Mouse (Mus musculus): ENCODE data around the gene Slamf9.

The Slamf9 gene

DNA sequence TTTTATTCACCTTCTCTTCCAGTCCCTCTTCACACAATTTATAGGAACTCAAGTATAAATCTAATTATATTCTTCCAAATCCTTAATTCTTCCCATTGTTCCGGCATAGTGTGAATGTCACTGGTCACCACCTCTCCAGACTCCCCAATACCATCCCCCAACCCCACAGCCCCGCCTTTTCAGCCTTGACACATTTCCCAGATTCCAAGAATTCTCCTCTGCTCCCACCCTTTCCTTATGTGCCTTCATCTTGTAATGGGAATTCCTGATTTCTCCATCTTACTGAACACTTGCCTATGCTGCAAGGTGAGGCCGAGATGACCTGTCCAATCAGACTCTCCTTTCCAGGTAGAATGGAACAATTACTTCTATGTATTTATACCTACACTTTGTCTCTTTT lies 17.1 kb upstream of the Slamf9 start:
- no peak for ATAC-seq (ENCODE audit: insufficient number of reproducible peaks, low FRiP score, low TSS enrichment)

GRCm38 (mm10) chr1:172461602-172462001 lies 13.6 kb upstream of the Slamf9 start:
- ATAC-seq (ENCODE audit: insufficient number of reproducible peaks, low FRiP score, low TSS enrichment): no peak

GRCm38 (mm10) chr1:172462534-172462933 lies 12.6 kb upstream of the Slamf9 start:
- ATAC-seq (ENCODE audit: insufficient number of reproducible peaks, low FRiP score, low TSS enrichment): no peak

- no peak for ATAC-seq (ENCODE audit: insufficient number of reproducible peaks, low FRiP score, low TSS enrichment)
Measured at GRCm38 (mm10) chr1:172463387-172464333, 11.5 kb upstream of the Slamf9 start.

DNA sequence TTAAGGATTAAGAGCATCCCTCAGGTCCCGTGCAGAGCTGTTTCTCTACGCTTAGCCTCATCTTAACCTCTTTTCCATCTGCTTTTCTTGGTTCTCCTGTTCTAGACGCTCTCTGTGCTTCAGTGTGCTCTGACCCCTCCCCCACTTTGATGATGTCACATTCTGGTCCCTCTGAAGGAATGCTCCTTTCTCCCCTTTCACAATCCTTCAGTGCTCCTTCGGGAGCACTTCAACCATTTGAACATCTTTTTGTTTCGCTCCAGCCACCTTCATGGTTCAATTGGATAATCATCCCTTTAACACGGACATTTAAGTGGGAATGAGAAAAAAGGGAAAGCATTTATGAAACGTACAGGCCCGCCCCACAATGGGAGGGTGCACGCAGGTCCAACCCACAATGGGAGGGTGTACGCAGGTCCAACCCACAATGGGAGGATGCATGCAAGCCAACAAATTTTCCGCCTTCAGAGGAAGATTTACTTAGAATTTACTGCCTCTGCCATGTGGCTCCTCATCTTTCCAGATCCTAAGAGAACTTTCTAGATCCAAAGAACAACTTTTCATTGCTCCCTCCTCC lies 6.8 kb upstream of the Slamf9 start:
- ATAC-seq (ENCODE audit: insufficient number of reproducible peaks, low FRiP score, low TSS enrichment): no peak

DNA sequence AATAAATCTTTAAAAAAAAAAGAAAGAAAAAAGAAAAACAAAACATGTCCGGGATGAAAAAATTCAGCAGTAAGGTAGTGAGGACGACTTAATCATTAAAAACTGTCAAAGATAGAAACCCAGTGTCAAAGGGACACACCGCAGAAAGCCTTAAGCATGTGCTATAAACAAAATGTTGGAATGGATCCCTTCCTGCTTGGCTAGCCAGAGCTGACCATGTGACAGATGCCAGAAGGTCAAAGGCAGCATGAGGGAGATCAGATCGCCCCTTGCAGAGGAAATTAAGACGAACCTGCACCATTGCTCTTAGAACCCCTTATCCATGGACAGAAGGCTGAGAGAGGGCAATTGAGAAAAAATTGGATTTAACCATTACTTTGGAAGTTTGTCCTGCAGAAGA lies 5.8 kb upstream of the Slamf9 start:
- ATAC-seq (ENCODE audit: insufficient number of reproducible peaks, low FRiP score, low TSS enrichment): no peak

GRCm38 (mm10) chr1:172469810-172470448 lies 5.2 kb upstream of the Slamf9 start:
- ATAC-seq (ENCODE audit: insufficient number of reproducible peaks, low FRiP score, low TSS enrichment): no peak

GRCm38 (mm10) chr1:172472909-172473308 lies 2.2 kb upstream of the Slamf9 start:
- ATAC-seq (ENCODE audit: insufficient number of reproducible peaks, low FRiP score, low TSS enrichment): no peak

GRCm38 (mm10) chr1:172474196-172474595 lies 962 bp upstream of the Slamf9 start:
- no peak for ATAC-seq (ENCODE audit: insufficient number of reproducible peaks, low FRiP score, low TSS enrichment)

DNA sequence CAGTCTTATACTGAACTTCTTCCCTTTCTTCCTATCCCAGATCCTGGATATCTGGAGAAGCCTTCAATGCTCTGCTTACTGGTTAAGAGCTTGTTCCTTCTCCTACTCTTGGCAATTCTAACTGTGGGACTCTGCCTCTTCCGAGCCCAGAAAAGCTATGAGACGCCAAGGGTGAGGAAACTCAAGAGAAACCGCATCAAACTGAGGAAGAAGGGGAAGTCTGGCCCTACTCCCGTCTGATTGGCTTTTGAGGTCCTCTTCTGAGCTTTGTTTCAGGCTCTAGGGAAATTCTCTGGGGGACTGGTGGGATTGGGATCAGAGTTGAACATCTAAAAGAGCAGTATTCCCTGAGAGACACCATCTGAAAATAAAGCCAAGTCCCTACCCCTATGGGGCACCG lies 2.9 kb downstream of the Slamf9 start:
- ATAC-seq (ENCODE audit: insufficient number of reproducible peaks, low FRiP score, low TSS enrichment): no peak

GRCm38 (mm10) chr1:172480376-172480775 lies 5.2 kb downstream of the Slamf9 start:
- no peak for ATAC-seq (ENCODE audit: insufficient number of reproducible peaks, low FRiP score, low TSS enrichment)

DNA sequence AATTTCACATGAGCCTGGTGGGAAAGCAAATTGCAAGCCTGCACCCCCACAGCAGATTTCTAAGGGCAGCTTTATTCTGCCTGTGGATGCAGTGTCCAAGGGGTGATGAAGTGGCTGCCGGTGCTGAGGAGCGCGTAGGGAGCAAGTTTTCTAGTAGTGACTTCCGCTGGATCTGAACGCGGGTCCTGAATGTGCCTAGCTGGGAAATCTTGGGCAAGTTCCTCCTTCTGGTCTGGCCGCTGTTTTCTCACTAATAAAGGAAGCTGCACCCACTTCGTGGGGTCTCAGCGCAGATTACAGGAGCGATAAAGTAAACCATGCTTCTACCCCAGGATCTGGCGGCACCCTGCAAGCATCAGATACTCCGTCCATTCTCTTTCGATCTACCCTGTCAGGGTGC lies 6.0 kb downstream of the Slamf9 start:
- ATAC-seq (ENCODE audit: insufficient number of reproducible peaks, low FRiP score, low TSS enrichment): no peak

GRCm38 (mm10) chr1:172481540-172482280 lies 6.6 kb downstream of the Slamf9 start, which contains the start of gene Igsf9:
Gene Igsf9, plus strand, starts transcription at chr1:172481788.
- peak; percentile 86 for ATAC-seq (ENCODE audit: insufficient number of reproducible peaks, low FRiP score, low TSS enrichment)

DNA sequence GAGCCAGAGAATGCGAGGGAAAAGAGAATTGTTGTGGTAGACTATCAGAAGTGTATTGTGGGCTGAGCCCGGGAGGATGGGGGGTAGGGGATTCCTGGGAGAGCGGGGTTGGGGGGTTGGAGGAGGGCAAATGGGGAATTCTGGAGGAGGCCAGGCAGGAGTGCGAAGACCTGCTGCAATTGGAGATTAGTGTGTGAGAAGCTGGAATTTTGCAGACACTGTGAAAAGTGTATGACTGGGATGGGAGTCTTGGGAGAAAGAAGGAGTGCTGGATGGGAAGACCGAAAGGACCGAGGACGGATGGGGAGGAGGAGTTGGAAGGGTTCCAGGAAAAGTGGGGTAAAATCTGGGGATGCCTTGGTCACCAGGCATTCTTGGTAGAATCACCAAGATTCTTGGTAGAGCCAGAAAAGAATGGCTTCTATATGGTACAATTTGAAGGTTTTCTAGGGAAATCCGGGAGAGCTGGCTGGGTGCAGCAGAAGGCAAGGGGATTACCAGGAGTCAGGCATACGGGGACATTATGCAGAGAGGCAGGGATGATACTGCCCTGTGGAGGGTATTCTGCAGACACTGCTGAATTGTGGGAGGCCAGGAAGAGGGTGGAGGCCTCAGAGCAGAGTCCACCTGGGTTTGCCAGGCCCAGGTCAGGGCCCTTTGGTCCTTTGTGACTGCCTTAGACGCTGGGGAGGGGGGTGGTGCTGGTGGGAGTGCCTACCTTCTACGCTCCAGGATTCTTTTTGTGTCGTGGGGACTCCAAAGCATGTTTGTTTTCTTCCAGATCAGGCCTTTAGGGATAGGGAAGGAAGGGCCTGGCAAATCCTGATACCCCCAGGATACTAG lies 7.6 kb downstream of the Slamf9 start:
- ATAC-seq (ENCODE audit: insufficient number of reproducible peaks, low FRiP score, low TSS enrichment): no peak

DNA sequence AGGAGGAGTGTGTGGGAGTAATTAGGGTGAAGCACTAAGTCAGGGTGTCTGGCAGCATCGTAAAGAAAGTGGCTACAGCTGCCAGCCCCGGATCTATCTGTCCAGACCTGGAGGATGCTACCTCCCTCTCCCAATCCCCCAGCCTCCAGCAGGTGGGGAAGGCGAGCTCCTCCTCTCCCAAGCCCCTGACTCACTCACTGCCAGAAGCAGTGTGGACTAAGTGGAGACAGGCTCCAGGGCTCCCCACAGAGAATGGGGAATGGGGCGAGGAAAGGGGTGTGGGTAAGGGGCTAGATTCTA lies 8.2 kb downstream of the Slamf9 start:
- ATAC-seq (ENCODE audit: insufficient number of reproducible peaks, low FRiP score, low TSS enrichment): no peak

- ATAC-seq (ENCODE audit: insufficient number of reproducible peaks, low FRiP score, low TSS enrichment): no peak
Measured at GRCm38 (mm10) chr1:172484236-172484635, 9.1 kb downstream of the Slamf9 start.

DNA sequence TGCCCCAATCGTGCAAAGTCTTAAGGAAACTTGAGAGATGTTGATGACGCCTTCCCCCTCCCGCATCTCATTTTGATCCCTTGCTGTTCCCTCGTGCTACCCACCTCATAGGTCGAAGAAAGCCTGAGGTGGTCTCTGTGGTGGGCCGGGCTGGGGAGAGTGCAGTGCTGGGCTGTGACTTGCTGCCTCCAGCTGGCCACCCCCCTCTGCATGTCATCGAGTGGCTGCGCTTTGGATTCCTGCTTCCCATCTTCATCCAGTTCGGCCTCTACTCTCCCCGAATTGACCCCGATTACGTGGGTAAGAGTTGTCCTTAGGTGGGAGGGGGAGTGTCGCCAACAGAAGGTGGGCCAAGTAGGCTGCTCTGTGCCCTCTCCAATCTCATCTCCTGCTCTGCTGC lies 9.5 kb downstream of the Slamf9 start:
- ATAC-seq (ENCODE audit: insufficient number of reproducible peaks, low FRiP score, low TSS enrichment): no peak

GRCm38 (mm10) chr1:172485821-172486220 lies 10.7 kb downstream of the Slamf9 start:
- no peak for ATAC-seq (ENCODE audit: insufficient number of reproducible peaks, low FRiP score, low TSS enrichment)

- ATAC-seq (ENCODE audit: insufficient number of reproducible peaks, low FRiP score, low TSS enrichment): no peak
Measured at GRCm38 (mm10) chr1:172486236-172486635, 11.1 kb downstream of the Slamf9 start.

DNA sequence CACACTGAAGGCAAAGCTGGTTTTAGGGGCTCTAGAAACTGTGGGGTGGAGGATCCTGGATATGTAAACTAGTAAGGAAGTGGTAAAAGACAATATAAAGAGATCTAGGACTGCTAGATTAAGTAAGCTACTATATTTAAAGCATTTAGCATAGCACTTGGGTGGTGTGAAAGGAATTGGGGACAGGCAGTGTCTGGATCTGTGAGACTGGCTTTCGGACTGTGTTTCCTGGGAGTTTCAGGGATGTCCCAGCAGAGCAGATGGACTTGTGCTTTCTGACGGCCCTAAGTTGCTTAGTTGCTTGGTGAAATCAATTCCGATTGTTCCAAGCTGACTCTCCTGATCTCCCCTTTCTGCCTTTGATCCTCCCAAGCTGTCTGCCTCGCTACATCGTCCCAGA lies 11.5 kb downstream of the Slamf9 start:
- no peak for ATAC-seq (ENCODE audit: insufficient number of reproducible peaks, low FRiP score, low TSS enrichment)
